Mouse (Mus musculus) MEL (cell line): ENCODE results near the gene Trub1. TPM values are rescaled to one million over a fixed set of nuclear protein-coding genes. Genes with fewer than 3 reads are reported as not detected.

Experiments used
- DNase-seq: peaks from one replicate; pipeline ENCODE4 v3.0.0; 2011; ENCODE audit warnings: low read depth, low spot score
- H3K27ac ChIP-seq: 2 replicates; pipeline ENCODE4 v1.5.1; 2012; ENCODE audit warnings: low read depth, mild to moderate bottlenecking, control low read depth, low read length, moderate library complexity; ENCODE audit not compliant: control insufficient read depth
- H3K27me3 ChIP-seq, 2 experiments: fragments of 150-350 bp in 1 of 2; sonication (generic) in 1 of 2; 2 replicates each; pipeline ENCODE4 v1.6.1; 2012; ENCODE audit warnings: low read length in 2 of 2, mild to moderate bottlenecking in 2 of 2, improper control_type of control experiment in 1 of 2, moderate library complexity in 1 of 2; ENCODE audit not compliant: insufficient read depth in 2 of 2, control insufficient read depth in 1 of 2
- H3K36me3 ChIP-seq, 2 experiments: 2 replicates each; pipeline ENCODE4 v1.6.1; 2012 to 2014; ENCODE audit warnings: low read length in 2 of 2, improper control_type of control experiment in 1 of 2, inconsistent platforms in 1 of 2, mild to moderate bottlenecking in 1 of 2; ENCODE audit not compliant: insufficient read depth in 2 of 2, control insufficient read depth in 1 of 2
- H3K4me1 ChIP-seq, 2 experiments: fragments of 150-350 bp in 1 of 2; sonication (generic) in 1 of 2; 2 replicates each; pipeline ENCODE4 v1.6.1; 2012; ENCODE audit warnings: low read length in 2 of 2, improper control_type of control experiment in 1 of 2, mild to moderate bottlenecking in 1 of 2; ENCODE audit not compliant: insufficient read depth in 2 of 2, control insufficient read depth in 1 of 2
- H3K4me3 ChIP-seq, 2 experiments: fragments of 150-350 bp in 1 of 2; sonication (generic) in 1 of 2; 2 replicates each; pipeline ENCODE4 v1.5.1; 2012; ENCODE audit warnings: low read depth in 2 of 2, low read length in 2 of 2, mild to moderate bottlenecking in 2 of 2, moderate library complexity in 2 of 2, control low read depth in 1 of 2, improper control_type of control experiment in 1 of 2; ENCODE audit not compliant: control insufficient read depth in 1 of 2, insufficient read depth in 1 of 2
- H3K79me2 ChIP-seq: 2 replicates; pipeline ENCODE4 v1.6.1; 2012; ENCODE audit warnings: mild to moderate bottlenecking, low read length, moderate library complexity; ENCODE audit not compliant: control insufficient read depth, poor library complexity, insufficient read depth
- H3K9ac ChIP-seq: 2 replicates; pipeline ENCODE4 v1.6.1; 2012; ENCODE audit warnings: low read depth, mild to moderate bottlenecking, control low read depth, low read length, moderate library complexity; ENCODE audit not compliant: control insufficient read depth, poor library complexity, severe bottlenecking
- H3K9me3 ChIP-seq: fragments of 150-350 bp; sonication (generic); replicated peaks from 2 replicates; pipeline ENCODE4 v1.6.1; 2012; ENCODE audit warnings: mild to moderate bottlenecking, low read length, improper control_type of control experiment, moderate library complexity; ENCODE audit not compliant: insufficient read depth
- CHD1 ChIP-seq: IDR thresholded peaks from 2 replicates; pipeline ENCODE4 v1.6.1; 2012; ENCODE audit warnings: low read depth, mild to moderate bottlenecking, inconsistent platforms, low read length, improper control_type of control experiment
- CHD2 ChIP-seq: IDR thresholded peaks from 2 replicates; pipeline ENCODE4 v1.6.1; 2011; ENCODE audit warnings: low read length, improper control_type of control experiment
- CTCF ChIP-seq, 3 experiments: IDR thresholded peaks in 2 of 3; conservative IDR thresholded peaks in 1 of 3; 2 replicates each; pipeline ENCODE4 v1.5.1; 2011 to 2012; ENCODE audit warnings: low read length in 3 of 3, low read depth in 2 of 3, mild to moderate bottlenecking in 2 of 3, improper control_type of control experiment in 1 of 3, inconsistent platforms in 1 of 3, mixed read lengths in 1 of 3, moderate library complexity in 1 of 3; ENCODE audit not compliant: control insufficient read depth in 1 of 3, insufficient read depth in 1 of 3, poor library complexity in 1 of 3, severe bottlenecking in 1 of 3
- EP300 ChIP-seq, 2 experiments: IDR thresholded peaks; 2 replicates each; pipeline ENCODE4 v1.6.1; 2011; ENCODE audit warnings: improper control_type of control experiment in 2 of 2, low read length in 2 of 2, low read depth in 1 of 2, mild to moderate bottlenecking in 1 of 2
- GATA1 ChIP-seq: IDR thresholded peaks from 2 replicates; pipeline ENCODE4 v1.6.1; 2011; ENCODE audit warnings: low read depth, low read length, improper control_type of control experiment
- JUND ChIP-seq: IDR thresholded peaks from 2 replicates; pipeline ENCODE4 v1.6.1; 2011; ENCODE audit warnings: low read depth, mild to moderate bottlenecking, improper control_type of control experiment, low read length
- MAFK ChIP-seq: IDR thresholded peaks from 2 replicates; pipeline ENCODE4 v1.6.1; 2011; ENCODE audit warnings: low read depth, mild to moderate bottlenecking, low read length, improper control_type of control experiment, borderline replicate concordance
- MYB ChIP-seq: IDR thresholded peaks from 2 replicates; pipeline ENCODE4 v1.6.1; 2011; ENCODE audit warnings: mild to moderate bottlenecking, low read depth, low read length, improper control_type of control experiment
- NRF1 ChIP-seq: IDR thresholded peaks from 2 replicates; pipeline ENCODE4 v1.6.1; 2014; ENCODE audit warnings: low read depth, mild to moderate bottlenecking, inconsistent platforms, low read length, improper control_type of control experiment, moderate library complexity; ENCODE audit not compliant: poor library complexity, insufficient read depth, severe bottlenecking
- POLR2A ChIP-seq, 2 experiments: IDR thresholded peaks; 2 replicates each; pipeline ENCODE4 v1.6.1; 2011 to 2012; ENCODE audit warnings: low read length in 2 of 2, mild to moderate bottlenecking in 2 of 2, control low read depth in 1 of 2, improper control_type of control experiment in 1 of 2, low read depth in 1 of 2, moderate library complexity in 1 of 2; ENCODE audit not compliant: control insufficient read depth in 1 of 2, insufficient read depth in 1 of 2, poor library complexity in 1 of 2
- RAD21 ChIP-seq: IDR thresholded peaks from 2 replicates; pipeline ENCODE4 v1.6.1; 2011; ENCODE audit warnings: mild to moderate bottlenecking, low read depth, low read length, improper control_type of control experiment
- RCOR1 ChIP-seq: IDR thresholded peaks from 2 replicates; pipeline ENCODE4 v1.6.1; 2012; ENCODE audit warnings: low read depth, mild to moderate bottlenecking, inconsistent platforms, low read length, improper control_type of control experiment
- SMC3 ChIP-seq: IDR thresholded peaks from 2 replicates; pipeline ENCODE4 v1.6.1; 2011; ENCODE audit warnings: low read depth, low read length, improper control_type of control experiment
- TAL1 ChIP-seq: IDR thresholded peaks from 2 replicates; pipeline ENCODE4 v1.6.1; 2012; ENCODE audit warnings: mild to moderate bottlenecking, inconsistent platforms, low read length, moderate library complexity, mixed read lengths
- USF1 ChIP-seq: IDR thresholded peaks from 2 replicates; pipeline ENCODE4 v1.6.1; 2014; ENCODE audit warnings: low read depth, mild to moderate bottlenecking, inconsistent platforms, low read length, improper control_type of control experiment, moderate library complexity
- USF2 ChIP-seq, 2 experiments: IDR thresholded peaks; 2 replicates each; pipeline ENCODE4 v1.6.1; 2011 to 2012; ENCODE audit warnings: improper control_type of control experiment in 2 of 2, low read length in 2 of 2, borderline replicate concordance in 1 of 2, inconsistent platforms in 1 of 2, low read depth in 1 of 2, mild to moderate bottlenecking in 1 of 2; ENCODE audit not compliant: insufficient read depth in 1 of 2
- ZC3H11A ChIP-seq: IDR thresholded peaks from 2 replicates; pipeline ENCODE4 v1.6.1; 2012; ENCODE audit warnings: low read depth, mild to moderate bottlenecking, inconsistent platforms, low read length, improper control_type of control experiment
- ZMIZ1 ChIP-seq: IDR thresholded peaks from 2 replicates; pipeline ENCODE4 v1.6.1; 2012; ENCODE audit warnings: low read depth, mild to moderate bottlenecking, inconsistent platforms, low read length, improper control_type of control experiment, moderate library complexity
- polyA plus RNA-seq, 2 experiments: library from polyadenylated mRNA; stranded (reverse) in 1 of 2; unstranded in 1 of 2; fragments of >175 nt in 1 of 2; fragments of >200 nt in 1 of 2; gene quantifications; 2 replicates each; pipeline versions ENCODE4 v1.2.1 to v1.2.4; 2012; ENCODE audit warnings: low replicate concordance in 2 of 2, low read depth in 1 of 2; ENCODE audit not compliant: insufficient read length in 2 of 2, insufficient read depth in 1 of 2, missing spikeins in 1 of 2
- total RNA-seq: library from RNA; depleted of rRNA; stranded (reverse); fragments of 300-350 nt; gene quantifications from 2 replicates; pipeline ENCODE4 v1.2.3, GENCODE M21; 2012

Gene Trub1
- total and polyA plus RNA-seq, 3 experiments: 38.2 to 41.6 TPM; not detected in 1

GRCm38 (mm10) chr19:57482815-57483214, 30.1 kb downstream of the Trub1 start:
- no peaks in the 10 kb centered on the region for H3K9me3 ChIP-seq
- H3K9ac ChIP-seq: no peak overlapping the region
- no peaks in the 10 kb centered on the region for H3K4me1 ChIP-seq
- no peak overlapping the region for H3K4me3 ChIP-seq
- TF ChIP-seq JUND (no peak), CTCF (IDR thresholded peaks at IDR 0.05 in 2 of 3, conservative IDR thresholded peaks at IDR 0.05 in 1 of 3; ENCODE audit: control insufficient read depth in 1 of 3, insufficient read depth in 1 of 3, low read depth in 2 of 3, low read length in 3 of 3, poor library complexity in 1 of 3, severe bottlenecking in 1 of 3) (peak; percentile 78 to 85 (median 84)), CHD1 (no peak), RAD21 (peak; percentile 48), ZMIZ1 (no peak), ZC3H11A (0 out of 2 replicates have a peak, but pooled peaks have one; percentile 22), POLR2A (IDR thresholded peaks at IDR 0.05; ENCODE audit: control insufficient read depth in 1 of 2, insufficient read depth in 1 of 2, low read depth in 1 of 2, low read length in 2 of 2, poor library complexity in 1 of 2) (no peak), SMC3 (peak; percentile 72), NRF1 (no peak), TAL1 (no peak), MAFK (no peak)
- H3K79me2 ChIP-seq: no peaks in the 10 kb centered on the region
- peaks cover 0 to 4% of the 10 kb centered on the region in 2 experiments; a peak in 2 of 4 replicates for H3K36me3 ChIP-seq
- no peak overlapping the region for H3K27ac ChIP-seq
- H3K27me3 ChIP-seq: no peaks in the 10 kb centered on the region
- DNase-seq: peak; percentile 47

GRCm38 (mm10) chr19:57487051-57487658, 34.4 kb downstream of the Trub1 start:
- no peaks in the 10 kb centered on the region for H3K9me3 ChIP-seq
- no peak overlapping the region for H3K9ac ChIP-seq
- H3K27me3 ChIP-seq: no peaks in the 10 kb centered on the region
- no peaks in the 10 kb centered on the region for H3K79me2 ChIP-seq
- H3K27ac ChIP-seq: no peak overlapping the region
- no peak for DNase-seq
- H3K4me1 ChIP-seq: no peaks in the 10 kb centered on the region
- H3K36me3 ChIP-seq: peaks cover 0 to 4% of the 10 kb centered on the region in 2 experiments; a peak in 2 of 4 replicates
- no peak for TF ChIP-seq USF1
- no peak for TF ChIP-seq CHD2
- no peak for TF ChIP-seq RCOR1
- TF ChIP-seq EP300 (IDR thresholded peaks at IDR 0.05; ENCODE audit: low read depth in 1 of 2, low read length in 2 of 2): no peak
- no peak for TF ChIP-seq NRF1
- no peak for TF ChIP-seq MAFK
- TF ChIP-seq ZC3H11A: no peak
- no peak for TF ChIP-seq USF2 (IDR thresholded peaks at IDR 0.05; ENCODE audit: borderline replicate concordance in 1 of 2, insufficient read depth in 1 of 2, low read depth in 1 of 2, low read length in 2 of 2)
- no peak for TF ChIP-seq GATA1
- no peak for TF ChIP-seq CTCF (IDR thresholded peaks at IDR 0.05 in 2 of 3, conservative IDR thresholded peaks at IDR 0.05 in 1 of 3; ENCODE audit: control insufficient read depth in 1 of 3, insufficient read depth in 1 of 3, low read depth in 2 of 3, low read length in 3 of 3, poor library complexity in 1 of 3, severe bottlenecking in 1 of 3)
- TF ChIP-seq MYB: no peak
- no peak overlapping the region for H3K4me3 ChIP-seq
